Mouse (Mus musculus) cerebellum, adult 2 months (tissue): ENCODE data around the gene Cfap298. TPM values are rescaled to one million over a fixed set of nuclear protein-coding genes. Genes with fewer than 3 reads are reported as not detected.

Experiments
- DNase-seq, 2 experiments: peaks; one replicate each; pipeline ENCODE4 v3.0.0; 2021
- H3K27ac ChIP-seq: fragments of 200-500 bp; 2 replicates; pipeline ENCODE4 v1.5.1; 2012; ENCODE audit warnings: low read length, control low read depth, inconsistent platforms; ENCODE audit not compliant: insufficient read depth
- H3K27me3 ChIP-seq: fragments of 200-500 bp; 2 replicates; pipeline ENCODE4 v1.6.1; 2012; ENCODE audit warnings: inconsistent platforms, mild to moderate bottlenecking, low read length, moderate library complexity; ENCODE audit not compliant: control insufficient read depth, insufficient read depth
- H3K4me1 ChIP-seq: fragments of 200-500 bp; 2 replicates; pipeline ENCODE4 v1.6.1; 2011; ENCODE audit warnings: low read length; ENCODE audit not compliant: control insufficient read depth, insufficient read depth
- H3K4me3 ChIP-seq: fragments of 200-500 bp; replicated peaks from 2 replicates; pipeline ENCODE3; 2011; ENCODE audit warnings: mild to moderate bottlenecking, low read depth, low read length, control low read depth; ENCODE audit not compliant: insufficient read depth
- CTCF ChIP-seq: fragments of 200-500 bp; IDR thresholded peaks from 2 replicates; pipeline ENCODE4 v1.5.1; 2011; ENCODE audit warnings: low read depth, mild to moderate bottlenecking, control low read depth, low read length, moderate library complexity, borderline replicate concordance; ENCODE audit not compliant: insufficient read depth
- POLR2A ChIP-seq: fragments of 200-500 bp; IDR thresholded peaks from 2 replicates; pipeline ENCODE4 v1.6.1; 2011; ENCODE audit warnings: low read length, control low read depth, borderline replicate concordance; ENCODE audit not compliant: insufficient read depth
- WGBS: fragments of 180-500 bp; shearing (Covaris S2); methylation state at CpG from one replicate; pipeline ENCODE4 v1.1.7; 2018; 5-methylcytosine and 5-hydroxymethylcytosine counted together
- polyA plus RNA-seq: library from polyadenylated mRNA; depleted of rRNA; stranded (reverse); fragments of >200 nt; gene quantifications from 2 replicates; pipeline ENCODE4 v1.2.3, GENCODE M21; 2012; rRNA removed

Cfap298 gene
- polyA plus RNA-seq, 1 experiment, result 32.7 TPM

- TF ChIP-seq POLR2A (no peak), CTCF (no peak)
- H3K4me3 ChIP-seq, result no peak overlapping the region
- WGBS, result 91% methylated on average over 9 of the region's 9 CpGs
- H3K27me3 ChIP-seq, result no peaks in the 10 kb centered on the region
- no peak overlapping the region for H3K27ac ChIP-seq
- DNase-seq, result no peak
- no peaks in the 10 kb centered on the region for H3K4me1 ChIP-seq
These were observed 44.2 kb downstream of the Cfap298 start for GRCm38 (mm10) chr16:90890683-90891082.

DNA sequence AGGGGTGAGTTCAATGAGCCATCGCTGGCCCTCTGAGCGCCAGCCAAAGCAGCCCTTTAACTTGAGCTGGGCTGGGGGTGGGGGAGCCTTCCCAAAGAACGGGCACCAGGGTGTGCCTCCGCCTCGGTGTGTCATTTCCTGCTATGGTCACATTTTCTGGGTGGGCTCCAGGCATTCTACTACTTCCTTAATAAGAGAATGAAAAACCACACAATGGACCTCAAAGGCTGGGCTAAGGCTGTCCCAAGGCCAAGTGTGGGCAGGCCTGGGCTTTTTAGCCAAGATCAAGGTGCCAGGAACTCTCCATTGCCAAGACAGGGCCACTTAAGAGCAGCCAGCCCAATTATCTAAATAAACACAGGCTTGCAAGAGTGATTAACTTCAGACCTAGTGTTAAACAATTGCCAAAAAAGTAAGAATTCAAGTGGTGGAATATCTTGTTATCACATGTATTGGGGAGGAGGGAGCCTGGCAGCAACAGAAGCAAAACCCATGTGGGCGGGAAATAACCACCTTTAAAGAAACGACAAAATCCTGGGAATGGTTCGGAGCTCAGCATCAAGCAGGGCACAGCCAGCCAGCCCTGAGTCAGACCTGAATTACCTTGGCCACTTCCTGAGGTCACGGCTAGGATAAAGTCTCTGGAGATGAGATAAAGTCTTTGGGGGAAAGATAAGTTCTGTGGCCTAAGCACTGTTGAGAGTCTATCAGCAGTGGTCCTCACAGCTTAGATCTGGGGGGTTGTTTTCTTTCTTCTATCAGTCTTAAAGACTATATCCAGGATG is 48.9 kb downstream of the Cfap298 start:
- H3K27ac ChIP-seq, result no peak overlapping the region
- WGBS, result 38% methylated on average over 9 of the region's 9 CpGs
- DNase-seq, result no peak
- TF ChIP-seq POLR2A (no peak), CTCF (no peak)
- no peaks in the 10 kb centered on the region for H3K27me3 ChIP-seq
- no peak overlapping the region for H3K4me3 ChIP-seq
- H3K4me1 ChIP-seq, result no peaks in the 10 kb centered on the region; the same call in 1 of the 2 replicates

GRCm38 (mm10) chr16:90885351-90885750 is 49.6 kb downstream of the Cfap298 start:
- Histone ChIP-seq H3K4me1 (no peaks in the 10 kb centered on the region; the same call in 1 of the 2 replicates), H3K27me3 (no peaks in the 10 kb centered on the region), H3K27ac (no peak overlapping the region), H3K4me3 (no peak overlapping the region)
- no peak for DNase-seq
- 56% methylated on average over 2 of the region's 2 CpGs for WGBS
- no peak for TF ChIP-seq CTCF
- no peak for TF ChIP-seq POLR2A

DNA sequence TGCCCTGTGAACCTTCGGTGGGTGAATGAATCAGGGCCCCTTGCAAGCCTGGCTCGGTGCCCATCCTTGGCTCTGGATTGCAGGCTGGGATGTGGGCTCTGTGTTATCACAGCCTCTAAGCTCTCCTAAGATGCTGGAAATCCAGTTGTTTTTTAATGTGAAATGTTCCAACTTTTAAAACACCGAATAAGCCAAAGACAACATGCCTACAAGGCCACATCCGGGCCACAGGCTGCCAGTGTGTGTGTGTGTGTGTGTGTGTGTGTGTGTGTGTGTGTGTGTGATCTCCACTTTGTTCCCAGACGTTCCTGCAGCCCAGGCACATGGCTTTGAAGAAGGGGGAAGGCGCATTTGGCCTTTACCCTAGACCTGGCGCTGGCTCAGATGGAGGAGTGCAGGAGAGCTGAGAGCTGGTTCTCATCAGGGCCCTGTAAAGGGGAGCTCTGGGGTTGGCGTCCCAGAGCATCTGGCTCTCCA is 52.4 kb downstream of the Cfap298 start:
- H3K4me1 ChIP-seq, result no peaks in the 10 kb centered on the region; the same call in 1 of the 2 replicates
- no peak overlapping the region for H3K27ac ChIP-seq
- no peak for TF ChIP-seq POLR2A
- TF ChIP-seq CTCF, result no peak
- DNase-seq, result no peak
- WGBS, result 31% methylated on average over 8 of the region's 8 CpGs
- no peak overlapping the region for H3K4me3 ChIP-seq
- H3K27me3 ChIP-seq, result no peaks in the 10 kb centered on the region

- 92% methylated on average over 3 of the region's 3 CpGs for WGBS
- TF ChIP-seq CTCF (no peak), POLR2A (no peak)
These were observed 56.6 kb downstream of the Cfap298 start for GRCm38 (mm10) chr16:90878135-90878860.

More at GRCm38 (mm10) chr16:90878135-90878860, 56.6 kb downstream of the Cfap298 start:
- Histone ChIP-seq H3K27ac (no peak overlapping the region), H3K27me3 (no peaks in the 10 kb centered on the region), H3K4me1 (no peaks in the 10 kb centered on the region), H3K4me3 (no peak overlapping the region)
- no peak for DNase-seq

Other genes with a start within 250 kb of the Cfap298 start
- 6.5 and 8.6 TPM in 2 replicates for gene Mis18a, start 207.7 kb downstream of the Cfap298 start, polyA plus RNA-seq
- 0.13 and 0.51 TPM in 2 replicates for gene Mrap, start 196.9 kb downstream of the Cfap298 start, polyA plus RNA-seq
- gene Urb1, start 124.7 kb downstream of the Cfap298 start, polyA plus RNA-seq, result 4.9 and 5.3 TPM in 2 replicates
- gene Eva1c, start 108.4 kb downstream of the Cfap298 start, polyA plus RNA-seq, result 2.2 and 3.2 TPM in 2 replicates
- 151 and 159 TPM in 2 replicates for gene Synj1, start 76.2 kb upstream of the Cfap298 start, polyA plus RNA-seq
- gene Paxbp1, start 109.4 kb upstream of the Cfap298 start, polyA plus RNA-seq, result 155 and 168 TPM in 2 replicates
- gene 4932438H23Rik, start 160.0 kb upstream of the Cfap298 start, polyA plus RNA-seq, result 1.4 and 2.1 TPM in 2 replicates